ENCODE assay signal across 8 mouse cellular contexts in genomic region chr1:63129273-63129672, GRCm38 (mm10). TPM values are rescaled to one million over a fixed set of nuclear protein-coding genes. Genes with fewer than 3 reads are reported as not detected.
DNase-seq lines count a peak whose midpoint lies in the region; ATAC-seq and TF ChIP-seq lines count a peak whose summit lies in the region.

No protein-coding gene starts in this region.

- TF ChIP-seq POLR2A in liver, adult 2 months (IDR thresholded peaks at IDR 0.05; ENCODE audit: extremely low read depth, insufficient read depth, low read length), result no peak

- peak overlapping the region; percentile 11 for H3K27ac ChIP-seq in liver, adult 2 months (replicated peaks; ENCODE audit: insufficient read depth, low read depth, low read length)
- H3K27ac ChIP-seq in intestine, postnatal 0 days (ENCODE audit: low read depth, low read length), result peak overlapping the region; percentile 9; the same call in 1 of the 2 replicates
- no peak overlapping the region for H3K27ac ChIP-seq in midbrain, embryonic 15.5 days
- H3K27ac ChIP-seq in left cerebral cortex, adult 2 months, result no peak overlapping the region

- H3K4me1 ChIP-seq in erythroblast, embryonic 14.5 days (ENCODE audit: control insufficient read depth), result peaks cover 23% of the 10 kb centered on the region
- peaks cover 9% of the 10 kb centered on the region; the same call in 1 of the 2 replicates for H3K4me1 ChIP-seq in liver, adult 2 months (ENCODE audit: control insufficient read depth, insufficient read depth, low read length)
- no peaks in the 10 kb centered on the region; the same call in 1 of the 2 replicates for H3K4me1 ChIP-seq in intestine, postnatal 0 days (replicated peaks; ENCODE audit: control insufficient read depth, insufficient read depth, low read length)
- H3K4me1 ChIP-seq in midbrain, embryonic 15.5 days, result peaks cover 3% of the 10 kb centered on the region

- no peaks in the 10 kb centered on the region for H3K9me3 ChIP-seq in erythroblast, embryonic 14.5 days (ENCODE audit: control insufficient read depth, low read length)
- H3K9me3 ChIP-seq in intestine, postnatal 0 days (ENCODE audit: control insufficient read depth), result no peaks in the 10 kb centered on the region
- H3K9me3 ChIP-seq in midbrain, embryonic 15.5 days, result no peaks in the 10 kb centered on the region

- TF ChIP-seq CTCF in liver, adult 2 months (IDR thresholded peaks at IDR 0.05; ENCODE audit: low read depth, low read length), result no peak
- no peak for TF ChIP-seq CTCF in intestine, postnatal 0 days (IDR thresholded peaks at IDR 0.05; ENCODE audit: low read depth)
- TF ChIP-seq CTCF in left cerebral cortex, adult 2 months (IDR thresholded peaks at IDR 0.05), result no peak

- peak overlapping the region; percentile 64 for H3K4me2 ChIP-seq in intestine, postnatal 0 days (replicated peaks; ENCODE audit: low read depth)
- peak overlapping the region; percentile 48; the same call in 1 of the 2 replicates for H3K4me2 ChIP-seq in midbrain, embryonic 15.5 days

- peak overlapping the region; percentile 49 for H3K4me3 ChIP-seq in erythroblast, embryonic 14.5 days (replicated peaks)
- no peak overlapping the region for H3K4me3 ChIP-seq in liver, adult 2 months (ENCODE audit: insufficient read depth, low read depth, low read length)
- H3K4me3 ChIP-seq in intestine, postnatal 0 days (ENCODE audit: low read depth, low read length), result no peak overlapping the region
- H3K4me3 ChIP-seq in midbrain, embryonic 15.5 days, result no peak overlapping the region
- H3K4me3 ChIP-seq in left cerebral cortex, adult 2 months, result no peak overlapping the region

- no peaks in the 10 kb centered on the region for H3K27me3 ChIP-seq in erythroblast, embryonic 14.5 days (ENCODE audit: control insufficient read depth)
- H3K27me3 ChIP-seq in liver, adult 2 months (ENCODE audit: control insufficient read depth, insufficient read depth, low read length), result no peaks in the 10 kb centered on the region
- H3K27me3 ChIP-seq in intestine, postnatal 0 days (replicated peaks; ENCODE audit: control insufficient read depth, insufficient read depth, low read length), result no peaks in the 10 kb centered on the region
- no peaks in the 10 kb centered on the region for H3K27me3 ChIP-seq in midbrain, embryonic 15.5 days (replicated peaks)

- peak; percentile 39 for DNase-seq in liver, adult 2 months (ENCODE audit: extremely low read depth, low read depth, low spot score)
- no peak for DNase-seq in liver
- no peak for DNase-seq in spleen, postnatal 4 days (ENCODE audit: low spot score in 2 of 2)
- no peak for DNase-seq in left cerebral cortex, adult 2 months (ENCODE audit: extremely low spot score in 1 of 2, low spot score in 2 of 2)

- H3K9ac ChIP-seq in liver, adult 2 months (ENCODE audit: low read depth, low read length), result no peak overlapping the region
- no peak overlapping the region; the same call in 1 of the 2 replicates for H3K9ac ChIP-seq in intestine, postnatal 0 days (ENCODE audit: low read depth, low read length)
- H3K9ac ChIP-seq in midbrain, embryonic 15.5 days, result no peak overlapping the region

- intact Hi-C loops in left cerebral cortex, adult 2 months (cut with DNase I), result no loop called here

- ATAC-seq in erythroblast, adult 5-6 weeks (replicated peaks; ENCODE audit: low FRiP score, poor library complexity, severe bottlenecking), result no peak
- peak; percentile 64 for ATAC-seq in intestine, postnatal 0 days
- no peak for ATAC-seq in midbrain, embryonic 15.5 days (replicated peaks)

- H3K79me2 ChIP-seq in liver, adult 2 months (ENCODE audit: control insufficient read depth, insufficient read depth, low read length), result no peaks in the 10 kb centered on the region

- H3K36me3 ChIP-seq in erythroblast, embryonic 14.5 days (ENCODE audit: control insufficient read depth), result peaks cover 29% of the 10 kb centered on the region
- no peaks in the 10 kb centered on the region for H3K36me3 ChIP-seq in liver, adult 2 months (ENCODE audit: control insufficient read depth, insufficient read depth, low read length)
- no peaks in the 10 kb centered on the region for H3K36me3 ChIP-seq in intestine, postnatal 0 days (ENCODE audit: control insufficient read depth, insufficient read depth)
- 0 out of 2 replicates have a peak, but pooled peaks cover 4% of the 10 kb centered on the region for H3K36me3 ChIP-seq in midbrain, embryonic 15.5 days (replicated peaks)

- 48% methylated on average over 3 of the region's 3 CpGs for WGBS in liver, adult 2 months
- 28% methylated on average over 3 of the region's 3 CpGs for WGBS in intestine, postnatal 0 days
- 20% methylated on average over 3 of the region's 3 CpGs for WGBS in midbrain, embryonic 15.5 days

RNA-seq across cellular contexts. Expression of gene Ino80d, which starts 14.8 kb away (rescaled TPM):
- 0.24 and 0.26 TPM in 2 replicates for polyA plus RNA-seq in erythroblast, embryonic 14.5 days (2012)
- 22.5 and 28.4 TPM in 2 replicates for total RNA-seq in erythroblast, adult 5-6 weeks (2015; ENCODE audit: low replicate concordance)
- total RNA-seq in erythroblast, adult 5-6 weeks (2017; ENCODE audit: low replicate concordance), result 10.3 and 12.4 TPM in 2 replicates
- total RNA-seq in liver, adult 2 months (2014; rRNA removed), result 5.3 and 6.3 TPM in 2 replicates
- 3.6 and 5.2 TPM in 2 replicates for polyA plus RNA-seq in liver, adult 2 months (2012; rRNA removed)
- 5.7 and 6.7 TPM in 2 replicates for polyA plus RNA-seq in intestine, postnatal 0 days (2015; fragmentation: Nextera tagmentation; extraction: Ambion mirVana)
- polyA plus RNA-seq in midbrain, embryonic 15.5 days (2015; fragmentation: Nextera tagmentation; extraction: Ambion mirVana), result 10.3 and 12.7 TPM in 2 replicates
- 10 to 100 TPM; 32.9 to 34.8 TPM for total RNA-seq in left cerebral cortex, adult 2 months (2021)

RNA-seq across cellular contexts. Expression of gene Eef1b2, which starts 47.4 kb away (rescaled TPM):
- polyA plus RNA-seq in erythroblast, embryonic 14.5 days (2012), result 18.7 and 24.8 TPM in 2 replicates
- total RNA-seq in erythroblast, adult 5-6 weeks (2015; ENCODE audit: low replicate concordance), result 258 and 276 TPM in 2 replicates
- 379 and 551 TPM in 2 replicates for total RNA-seq in erythroblast, adult 5-6 weeks (2017; ENCODE audit: low replicate concordance)
- 222 and 232 TPM in 2 replicates for total RNA-seq in liver, adult 2 months (2014; rRNA removed)
- 174 and 202 TPM in 2 replicates for polyA plus RNA-seq in liver, adult 2 months (2012; rRNA removed)
- 316 and 324 TPM in 2 replicates for polyA plus RNA-seq in intestine, postnatal 0 days (2015; fragmentation: Nextera tagmentation; extraction: Ambion mirVana)
- 446 and 479 TPM in 2 replicates for polyA plus RNA-seq in midbrain, embryonic 15.5 days (2015; fragmentation: Nextera tagmentation; extraction: Ambion mirVana)
- total RNA-seq in left cerebral cortex, adult 2 months (2021), result 100 to 1,000 TPM; 327 to 339 TPM

RNA-seq across cellular contexts. Expression of gene Ndufs1, which starts 47.4 kb away (rescaled TPM):
- polyA plus RNA-seq in erythroblast, embryonic 14.5 days (2012), result 1.4 and 2.1 TPM in 2 replicates
- 47.3 and 53.7 TPM in 2 replicates for total RNA-seq in erythroblast, adult 5-6 weeks (2015; ENCODE audit: low replicate concordance)
- total RNA-seq in erythroblast, adult 5-6 weeks (2017; ENCODE audit: low replicate concordance), result 55.9 and 56.6 TPM in 2 replicates
- 141 and 182 TPM in 2 replicates for total RNA-seq in liver, adult 2 months (2014; rRNA removed)
- 47.5 and 51.6 TPM in 2 replicates for polyA plus RNA-seq in liver, adult 2 months (2012; rRNA removed)
- polyA plus RNA-seq in intestine, postnatal 0 days (2015; fragmentation: Nextera tagmentation; extraction: Ambion mirVana), result 124 and 129 TPM in 2 replicates
- polyA plus RNA-seq in midbrain, embryonic 15.5 days (2015; fragmentation: Nextera tagmentation; extraction: Ambion mirVana), result 132 and 136 TPM in 2 replicates
- total RNA-seq in left cerebral cortex, adult 2 months (2021), result 100 to 1,000 TPM; 146 to 157 TPM

Comparison
In these comparisons a context has a peak if more than half of its experiments do, and no peak if none do; other contexts are left out.
1. H3K27ac ChIP-seq: peak in liver, adult 2 months (single experiment) and intestine, postnatal 0 days (single experiment); none in midbrain, embryonic 15.5 days (single experiment) and left cerebral cortex, adult 2 months (single experiment).
2. RNA of gene Ndufs1, which starts 47.4 kb away (polyA plus RNA-seq): 132 to 136 TPM in midbrain, embryonic 15.5 days, 124 to 129 TPM in intestine, postnatal 0 days and 47.5 to 51.6 TPM in liver, adult 2 months; 1.4 to 2.1 TPM in erythroblast, embryonic 14.5 days; every median in the first group is over 10 times any median in the second.